Mouse (Mus musculus) megakaryocyte, embryonic 14.5 days (primary cell): ENCODE results near the gene Phkg2. TPM values are rescaled to one million over a fixed set of nuclear protein-coding genes. Genes with fewer than 3 reads are reported as not detected.

ENCODE experiments used
- H3K27me3 ChIP-seq: replicated peaks from 2 replicates; pipeline ENCODE3; 2012; ENCODE audit warnings: inconsistent platforms
- H3K36me3 ChIP-seq: replicated peaks from 2 replicates; pipeline ENCODE3; 2012; ENCODE audit warnings: low read length, inconsistent platforms, mixed read lengths
- H3K4me1 ChIP-seq: 2 replicates; pipeline ENCODE4 v1.6.1; 2012; ENCODE audit warnings: inconsistent platforms
- H3K4me3 ChIP-seq: replicated peaks from 2 replicates; pipeline ENCODE3; 2012; ENCODE audit warnings: moderate library complexity, mild to moderate bottlenecking, inconsistent platforms
- H3K9me3 ChIP-seq: 2 replicates; pipeline ENCODE4 v1.6.1; 2012; ENCODE audit warnings: inconsistent platforms
- FLI1 ChIP-seq: IDR thresholded peaks from 2 replicates; pipeline ENCODE4 v1.6.1; 2012; ENCODE audit warnings: low read length, inconsistent platforms, mixed read lengths
- GATA1 ChIP-seq: IDR thresholded peaks from 3 replicates; pipeline ENCODE4 v1.6.1; 2012; ENCODE audit warnings: mixed read lengths, low read length, inconsistent platforms, borderline replicate concordance
- polyA plus RNA-seq: library from polyadenylated mRNA; stranded (reverse); fragments of >175 nt; gene quantifications from 2 replicates; pipeline ENCODE4 v1.2.3, GENCODE M21; 2012; ENCODE audit warnings: low replicate concordance; ENCODE audit not compliant: insufficient read depth

Phkg2 gene
- polyA plus RNA-seq, 1 experiment, result 27.2 TPM

DNA sequence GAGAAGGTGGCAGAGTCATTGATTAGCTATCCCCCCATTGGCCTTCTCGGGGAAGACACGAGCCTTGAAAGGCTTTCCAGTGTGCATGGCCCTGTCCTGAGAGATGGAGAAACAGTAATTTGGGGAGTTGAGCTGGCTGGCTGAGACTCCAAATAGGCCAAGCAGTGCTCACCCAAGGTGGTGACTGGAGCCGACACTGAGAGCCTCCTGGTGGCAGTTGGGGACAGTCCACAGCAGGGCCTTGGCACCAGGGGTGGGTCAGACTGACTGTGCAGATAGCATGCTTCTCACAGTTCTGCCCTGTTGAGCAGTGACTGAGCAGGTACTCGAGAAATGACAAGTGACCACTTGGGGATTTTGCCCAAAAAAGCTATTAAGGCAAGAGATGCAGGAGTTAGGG lies 28.6 kb downstream of the Phkg2 start:
- Histone ChIP-seq H3K4me3 (no peak overlapping the region), H3K36me3 (peaks cover 92% of the 10 kb centered on the region), H3K4me1 (peaks cover 5% of the 10 kb centered on the region), H3K9me3 (no peaks in the 10 kb centered on the region), H3K27me3 (no peaks in the 10 kb centered on the region)
- TF ChIP-seq FLI1, result no peak
- TF ChIP-seq GATA1, result no peak

- peaks cover 81% of the 10 kb centered on the region for H3K36me3 ChIP-seq
- peaks cover 12% of the 10 kb centered on the region for H3K4me1 ChIP-seq
- no peaks in the 10 kb centered on the region for H3K9me3 ChIP-seq
- H3K4me3 ChIP-seq, result no peak overlapping the region
- TF ChIP-seq FLI1, result no peak
- no peak for TF ChIP-seq GATA1
- H3K27me3 ChIP-seq, result no peaks in the 10 kb centered on the region
Observed at GRCm38 (mm10) chr7:127602903-127603302, 29.8 kb downstream of the Phkg2 start.

- TF ChIP-seq FLI1 (no peak), GATA1 (no peak)
- H3K4me3 ChIP-seq, result no peak overlapping the region
- H3K4me1 ChIP-seq, result peaks cover 12% of the 10 kb centered on the region
- no peaks in the 10 kb centered on the region for H3K27me3 ChIP-seq
- no peaks in the 10 kb centered on the region for H3K9me3 ChIP-seq
- H3K36me3 ChIP-seq, result peaks cover 79% of the 10 kb centered on the region
Observed at GRCm38 (mm10) chr7:127604256-127604655, 31.1 kb downstream of the Phkg2 start.

DNA sequence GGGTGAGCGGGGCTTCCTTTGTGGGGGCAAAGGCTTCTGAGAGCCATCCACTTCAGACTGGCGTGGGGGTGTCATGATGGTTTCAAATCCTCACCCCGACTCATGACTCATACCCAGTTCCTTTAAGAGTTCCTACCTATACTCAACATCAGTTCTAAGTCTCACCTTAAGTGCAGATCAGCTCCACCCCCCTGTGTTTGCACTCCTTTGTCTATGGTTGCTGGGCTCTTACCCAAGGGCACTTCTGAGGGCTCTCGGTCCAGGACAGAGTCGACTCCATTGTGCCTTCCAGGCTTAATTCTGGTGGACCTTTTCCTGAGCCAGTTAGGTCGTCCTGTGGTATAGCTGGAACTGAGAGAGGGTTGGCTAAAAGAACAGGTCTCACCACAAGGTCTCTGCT lies 34.0 kb downstream of the Phkg2 start:
- peaks cover 12% of the 10 kb centered on the region for H3K4me1 ChIP-seq
- H3K9me3 ChIP-seq, result peaks cover 8% of the 10 kb centered on the region; the same call in 1 of the 2 replicates
- TF ChIP-seq FLI1, result no peak
- TF ChIP-seq GATA1, result no peak
- no peak overlapping the region for H3K4me3 ChIP-seq
- H3K27me3 ChIP-seq, result no peaks in the 10 kb centered on the region
- H3K36me3 ChIP-seq, result peaks cover 78% of the 10 kb centered on the region

GRCm38 (mm10) chr7:127611011-127611410 lies 37.9 kb downstream of the Phkg2 start:
- Histone ChIP-seq H3K9me3 (peaks cover 8% of the 10 kb centered on the region; the same call in 1 of the 2 replicates), H3K4me1 (peaks cover 30% of the 10 kb centered on the region), H3K27me3 (peaks cover 26% of the 10 kb centered on the region), H3K36me3 (peaks cover 54% of the 10 kb centered on the region), H3K4me3 (no peak overlapping the region)
- TF ChIP-seq FLI1, result no peak
- TF ChIP-seq GATA1, result no peak

DNA sequence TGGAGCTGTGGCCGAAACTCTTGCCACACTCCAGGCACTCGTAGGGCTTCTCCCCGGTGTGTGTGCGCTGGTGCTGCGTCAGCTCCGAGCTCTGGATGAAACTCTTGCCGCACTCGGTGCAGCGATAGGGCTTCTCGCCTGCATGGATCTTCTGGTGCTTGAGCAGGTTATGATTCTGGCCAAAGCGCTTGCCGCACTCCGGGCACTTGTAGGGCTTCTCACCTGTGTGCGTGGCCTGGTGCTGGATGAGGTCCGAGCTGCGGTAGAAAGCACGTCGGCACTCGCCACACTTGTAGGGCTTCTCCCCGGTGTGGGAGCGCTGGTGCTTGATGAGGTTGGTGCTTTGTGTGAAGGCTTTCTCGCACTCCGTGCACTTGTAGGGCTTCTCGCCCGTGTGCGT lies 38.4 kb downstream of the Phkg2 start:
- H3K36me3 ChIP-seq, result peaks cover 51% of the 10 kb centered on the region
- no peak overlapping the region for H3K4me3 ChIP-seq
- peaks cover 28% of the 10 kb centered on the region for H3K27me3 ChIP-seq
- H3K4me1 ChIP-seq, result peaks cover 33% of the 10 kb centered on the region
- TF ChIP-seq GATA1 (no peak), FLI1 (no peak)
- peaks cover 8% of the 10 kb centered on the region; the same call in 1 of the 2 replicates for H3K9me3 ChIP-seq

DNA sequence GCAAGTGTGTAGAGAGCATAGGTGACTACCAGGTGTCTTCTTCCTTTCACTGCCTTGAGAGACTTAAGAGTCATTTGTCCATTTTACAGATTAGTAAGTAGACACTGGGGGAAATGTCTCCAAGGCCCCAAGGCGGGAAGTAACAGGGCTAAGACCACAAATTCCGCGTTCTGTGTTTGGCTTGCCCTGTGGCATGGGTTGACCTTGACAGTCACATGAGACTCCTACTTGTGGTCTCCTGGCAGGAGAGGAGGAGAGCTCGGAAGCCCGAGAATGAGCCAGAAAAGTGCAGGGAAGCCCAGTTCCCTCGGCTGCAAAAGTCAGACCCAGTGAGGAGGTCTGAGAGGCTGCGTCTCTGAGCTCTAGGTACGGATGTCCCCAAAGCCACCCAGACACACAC lies 40.4 kb downstream of the Phkg2 start:
- no peak overlapping the region for H3K4me3 ChIP-seq
- H3K27me3 ChIP-seq, result peaks cover 28% of the 10 kb centered on the region
- peaks cover 45% of the 10 kb centered on the region for H3K36me3 ChIP-seq
- TF ChIP-seq GATA1 (no peak), FLI1 (no peak)
- H3K4me1 ChIP-seq, result peaks cover 27% of the 10 kb centered on the region
- peaks cover 8% of the 10 kb centered on the region; the same call in 1 of the 2 replicates for H3K9me3 ChIP-seq

- H3K27me3 ChIP-seq, result peaks cover 28% of the 10 kb centered on the region
- TF ChIP-seq GATA1 (no peak), FLI1 (no peak)
- peak overlapping the region; percentile 93 for H3K4me3 ChIP-seq
- H3K9me3 ChIP-seq, result peaks cover 8% of the 10 kb centered on the region; the same call in 1 of the 2 replicates
- peaks cover 27% of the 10 kb centered on the region for H3K4me1 ChIP-seq
- H3K36me3 ChIP-seq, result peaks cover 39% of the 10 kb centered on the region
Observed at GRCm38 (mm10) chr7:127614091-127614490, 41.0 kb downstream of the Phkg2 start.

GRCm38 (mm10) chr7:127614511-127614890 lies 41.4 kb downstream of the Phkg2 start:
- Histone ChIP-seq H3K4me1 (peaks cover 27% of the 10 kb centered on the region), H3K9me3 (peaks cover 8% of the 10 kb centered on the region; the same call in 1 of the 2 replicates), H3K27me3 (peaks cover 28% of the 10 kb centered on the region), H3K4me3 (peak overlapping the region; percentile 93), H3K36me3 (peaks cover 35% of the 10 kb centered on the region)
- TF ChIP-seq GATA1 (no peak), FLI1 (no peak)

- TF ChIP-seq GATA1 (no peak), FLI1 (no peak)
- H3K4me3 ChIP-seq, result peak within 1 kb of the TSS; percentile 93
- peaks cover 27% of the 10 kb centered on the region for H3K4me1 ChIP-seq
- H3K9me3 ChIP-seq, result peaks cover 8% of the 10 kb centered on the region; the same call in 1 of the 2 replicates
- peaks cover 30% of the 10 kb centered on the region for H3K36me3 ChIP-seq
- H3K27me3 ChIP-seq, result peaks cover 28% of the 10 kb centered on the region
Observed at GRCm38 (mm10) chr7:127614891-127615843, 42.0 kb downstream of the Phkg2 start, which contains the start of gene Zfp629. Zfp629 (minus strand) TSS chr7:127615797.
